Mouse (Mus musculus) spleen, adult 2 months (tissue): ENCODE results near the gene Gm48551.

Experiments used
- CTCF ChIP-seq: fragments of 200-500 bp; IDR thresholded peaks from 2 replicates; pipeline ENCODE4 v1.5.1; 2011; ENCODE audit warnings: mild to moderate bottlenecking, inconsistent platforms; ENCODE audit not compliant: insufficient read depth, insufficient read length, insufficient replicate concordance; ENCODE audit errors: extremely low read depth
- POLR2A ChIP-seq: fragments of 200-500 bp; IDR thresholded peaks from 2 replicates; pipeline ENCODE4 v1.6.1; 2011; ENCODE audit warnings: low read depth, low read length, inconsistent platforms

- no peak for TF ChIP-seq CTCF
- no peak for TF ChIP-seq POLR2A
Observed at GRCm38 (mm10) chr10:81426081-81426671, 41.9 kb downstream of the Gm48551 start.
